Mouse (Mus musculus): Measurements from ENCODE around the gene Akt3.

GRCm38 (mm10) chr1:177022751-177023150, 235.3 kb downstream of the Akt3 start:
- TF ChIP-seq GATA1 (IDR thresholded peaks at IDR 0.05; ENCODE audit: borderline replicate concordance, low read length) (no peak), FLI1 (IDR thresholded peaks at IDR 0.05; ENCODE audit: low read length) (no peak)
